Mouse (Mus musculus): ENCODE results near the gene Arhgef19.

The Arhgef19 gene

DNA sequence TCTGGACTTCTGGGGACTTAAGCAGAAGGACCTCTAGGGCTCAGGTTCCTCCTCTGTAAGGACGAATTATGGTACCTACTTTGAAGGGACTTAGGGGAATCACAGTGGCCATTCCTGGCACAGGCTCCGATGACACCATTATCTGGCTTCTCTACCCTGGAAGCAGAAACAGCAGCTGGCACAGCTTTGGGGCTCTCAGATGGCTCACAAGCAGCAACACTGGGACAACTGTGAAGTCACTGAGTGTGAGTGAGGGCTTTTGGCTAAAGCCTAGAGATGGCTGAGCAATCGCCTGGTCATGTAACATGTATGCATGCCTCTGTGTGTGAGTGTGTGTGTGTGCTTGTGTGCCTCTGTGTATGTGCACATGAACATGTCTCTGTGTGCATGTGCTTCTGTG, 2.4 kb upstream of the Arhgef19 start:
- DNase-seq (ENCODE audit: low spot score in 2 of 2), result no peak

DNA sequence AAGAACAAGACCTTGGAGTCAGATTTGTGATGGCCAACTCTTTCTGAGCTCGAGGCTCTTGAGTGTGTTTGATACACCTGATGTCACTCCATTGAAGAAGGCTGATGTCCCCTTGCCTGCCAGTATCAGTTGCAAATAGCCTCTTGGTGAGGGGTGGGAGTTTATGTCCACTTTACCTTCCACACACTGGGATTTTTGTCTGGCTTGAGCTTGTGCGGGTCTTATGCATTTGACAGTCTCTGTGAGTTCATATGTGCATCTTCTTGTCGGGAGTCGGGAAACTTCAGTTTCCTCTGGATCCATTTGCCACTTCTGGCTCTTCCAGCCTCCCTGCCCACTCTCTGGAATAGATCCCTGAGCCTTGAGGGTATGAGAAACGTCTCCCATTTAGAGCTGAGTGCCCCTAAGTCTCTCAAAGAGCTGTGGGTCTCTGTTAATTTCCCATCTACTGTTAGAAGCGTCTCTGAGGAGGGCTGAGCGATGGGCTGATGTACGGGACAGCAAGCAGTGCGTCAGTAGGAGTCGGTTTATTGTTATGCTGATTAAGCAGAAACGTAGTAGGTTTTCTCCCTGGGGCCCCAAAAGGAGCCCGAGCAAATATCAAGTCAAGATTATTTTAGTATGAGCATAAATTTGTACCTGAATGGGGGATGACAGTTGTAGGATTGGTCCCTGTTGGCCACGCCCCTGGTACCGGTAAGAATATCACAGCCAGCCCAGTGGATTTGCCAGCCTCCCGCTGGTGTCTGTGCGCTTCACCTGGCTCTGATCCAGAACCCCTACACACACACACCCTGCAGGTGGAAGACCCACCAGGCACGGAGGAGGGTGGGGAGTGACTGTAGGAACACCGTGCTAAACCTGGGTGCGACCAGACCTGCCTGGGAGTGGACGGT, 559 bp upstream of the Arhgef19 start:
- no peak for DNase-seq (ENCODE audit: low spot score in 2 of 2)

DNA sequence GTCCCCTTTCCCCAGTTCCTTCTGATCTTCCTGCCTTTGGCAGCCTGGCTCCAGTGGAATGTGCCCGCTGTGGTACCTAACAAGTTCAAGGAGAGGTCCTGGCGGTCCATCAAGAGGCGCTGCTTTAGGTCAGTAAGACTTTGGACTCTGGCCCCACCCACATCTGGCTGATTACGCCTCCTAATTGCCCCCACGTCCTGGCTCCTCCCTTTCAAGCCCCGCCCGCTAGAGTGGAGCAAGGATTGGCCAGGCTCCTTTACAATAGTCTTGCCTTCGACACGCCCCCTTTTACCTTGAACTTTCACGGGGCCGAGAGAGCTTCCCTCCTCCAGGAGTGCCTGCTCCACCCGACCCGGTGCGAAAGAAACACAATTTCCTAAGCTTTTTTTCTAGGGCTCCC, 1.3 kb downstream of the Arhgef19 start:
- no peak for DNase-seq (ENCODE audit: low spot score in 2 of 2)

DNA sequence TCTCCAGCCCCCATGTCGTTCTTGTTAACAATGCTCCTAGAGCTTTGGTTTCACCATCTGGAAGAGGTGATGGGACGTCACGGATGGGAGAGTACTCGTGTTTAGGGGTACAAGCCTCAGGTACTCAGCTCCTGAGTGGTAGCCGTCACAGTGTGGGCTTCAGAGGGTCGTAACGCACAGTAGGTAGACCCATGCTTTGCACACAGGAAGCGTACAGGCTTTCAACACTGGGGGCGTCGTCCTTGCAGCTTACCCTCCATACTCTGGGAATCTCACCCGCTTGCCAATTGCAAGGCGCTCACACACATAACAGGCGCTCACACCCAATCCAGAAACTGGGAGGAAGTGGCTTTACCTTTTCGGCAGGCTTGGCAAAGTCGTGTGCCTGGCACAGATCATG, 2.6 kb downstream of the Arhgef19 start:
- no peak for DNase-seq (ENCODE audit: low spot score in 2 of 2)

DNA sequence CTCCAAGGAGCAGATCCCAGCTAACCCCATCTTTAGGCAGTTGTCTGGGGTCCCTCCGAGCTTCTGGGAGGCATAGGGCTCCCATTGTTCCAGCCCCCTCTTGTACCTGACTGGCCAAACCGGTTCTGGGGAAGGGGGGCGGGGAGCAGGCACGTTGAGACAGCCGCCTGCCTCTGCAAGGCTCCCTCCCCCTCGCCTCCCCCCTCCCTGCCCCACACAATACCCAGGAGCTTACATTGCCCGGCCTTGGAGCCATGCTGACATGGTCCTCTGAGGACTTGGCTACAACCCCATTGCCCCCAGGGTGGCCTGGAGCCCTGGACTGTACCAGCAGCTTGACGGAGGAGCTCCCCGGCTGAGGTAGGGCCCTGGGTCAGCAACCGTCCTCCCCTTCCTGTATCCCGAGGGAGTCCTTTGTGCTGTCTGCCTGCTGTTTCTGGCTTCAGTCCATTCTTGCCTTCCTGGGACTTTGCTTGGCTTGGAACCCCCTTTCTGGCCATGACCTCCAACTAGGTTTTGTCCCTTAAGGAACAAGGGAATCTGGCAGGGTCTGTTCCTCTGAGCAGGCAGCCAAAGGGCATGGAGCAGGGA, 3.4 kb downstream of the Arhgef19 start:
- DNase-seq (ENCODE audit: low spot score in 2 of 2), result peak in 1 of 2 experiments; percentile 49

DNA sequence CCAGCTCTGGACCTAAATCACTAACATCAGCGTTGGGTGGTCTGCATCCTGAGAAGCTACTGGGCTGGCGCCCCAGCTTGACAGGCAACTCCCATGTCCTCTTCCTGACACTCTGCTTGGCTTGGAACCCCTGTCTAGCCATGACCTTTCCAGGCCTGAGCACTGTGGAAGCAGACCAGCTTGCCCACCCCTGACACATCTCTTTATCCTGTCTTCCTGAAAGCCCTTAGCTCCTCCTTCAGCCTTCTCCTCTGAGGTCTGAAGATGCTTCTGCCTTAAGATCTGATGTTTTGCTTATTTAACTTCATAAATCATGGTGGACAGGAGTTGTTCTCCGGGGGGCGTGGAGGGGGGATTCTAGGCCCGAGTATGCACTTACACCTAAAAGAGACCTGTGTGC, 4.3 kb downstream of the Arhgef19 start:
- DNase-seq (ENCODE audit: low spot score in 2 of 2), result no peak

DNA sequence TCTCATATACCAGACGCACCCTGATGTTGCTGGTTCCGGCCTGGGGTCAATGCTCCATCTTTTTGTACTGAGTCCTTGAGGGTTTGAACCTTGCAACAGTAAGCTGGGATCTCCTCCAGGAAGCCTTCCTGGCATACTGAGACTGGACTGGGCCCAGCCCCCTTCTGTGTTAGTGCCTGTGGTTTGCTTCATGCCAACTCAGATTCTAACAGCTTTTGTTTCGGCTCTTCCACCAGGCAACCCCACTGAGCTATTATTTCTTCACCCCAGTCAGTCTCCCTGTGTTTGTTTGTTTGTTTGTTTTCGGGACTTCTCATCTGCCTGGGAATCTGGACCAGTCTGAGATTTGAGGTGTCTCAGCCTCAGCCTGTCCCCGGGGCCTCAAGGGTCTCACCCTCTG, 5.1 kb downstream of the Arhgef19 start:
- DNase-seq (ENCODE audit: low spot score in 2 of 2), result no peak

DNA sequence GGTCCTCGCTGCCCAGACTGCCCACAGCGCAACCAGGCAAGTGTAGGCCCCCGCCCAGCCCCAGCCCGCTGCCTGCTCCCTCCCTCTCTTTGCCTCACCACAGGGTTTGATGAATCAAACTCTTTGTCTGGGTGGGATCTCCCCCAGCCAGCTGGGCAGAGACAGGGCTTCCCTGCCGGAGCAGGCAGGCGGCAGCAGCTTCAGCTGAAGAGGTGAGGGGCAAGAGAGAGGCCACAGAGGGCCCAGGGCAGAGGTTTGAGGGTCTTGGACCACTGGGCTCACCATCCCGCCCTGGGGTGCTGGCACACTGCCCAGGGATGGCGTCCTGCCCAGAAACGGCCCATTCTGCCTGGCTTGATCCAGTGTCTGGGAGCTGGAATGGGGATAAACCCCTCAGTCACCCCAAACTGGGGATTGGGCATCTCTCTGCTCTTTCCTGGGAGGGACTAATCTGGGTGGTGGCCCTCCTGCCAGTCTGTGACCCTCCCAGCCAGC, 5.7 kb downstream of the Arhgef19 start:
- no peak for DNase-seq (ENCODE audit: low spot score in 2 of 2)

DNA sequence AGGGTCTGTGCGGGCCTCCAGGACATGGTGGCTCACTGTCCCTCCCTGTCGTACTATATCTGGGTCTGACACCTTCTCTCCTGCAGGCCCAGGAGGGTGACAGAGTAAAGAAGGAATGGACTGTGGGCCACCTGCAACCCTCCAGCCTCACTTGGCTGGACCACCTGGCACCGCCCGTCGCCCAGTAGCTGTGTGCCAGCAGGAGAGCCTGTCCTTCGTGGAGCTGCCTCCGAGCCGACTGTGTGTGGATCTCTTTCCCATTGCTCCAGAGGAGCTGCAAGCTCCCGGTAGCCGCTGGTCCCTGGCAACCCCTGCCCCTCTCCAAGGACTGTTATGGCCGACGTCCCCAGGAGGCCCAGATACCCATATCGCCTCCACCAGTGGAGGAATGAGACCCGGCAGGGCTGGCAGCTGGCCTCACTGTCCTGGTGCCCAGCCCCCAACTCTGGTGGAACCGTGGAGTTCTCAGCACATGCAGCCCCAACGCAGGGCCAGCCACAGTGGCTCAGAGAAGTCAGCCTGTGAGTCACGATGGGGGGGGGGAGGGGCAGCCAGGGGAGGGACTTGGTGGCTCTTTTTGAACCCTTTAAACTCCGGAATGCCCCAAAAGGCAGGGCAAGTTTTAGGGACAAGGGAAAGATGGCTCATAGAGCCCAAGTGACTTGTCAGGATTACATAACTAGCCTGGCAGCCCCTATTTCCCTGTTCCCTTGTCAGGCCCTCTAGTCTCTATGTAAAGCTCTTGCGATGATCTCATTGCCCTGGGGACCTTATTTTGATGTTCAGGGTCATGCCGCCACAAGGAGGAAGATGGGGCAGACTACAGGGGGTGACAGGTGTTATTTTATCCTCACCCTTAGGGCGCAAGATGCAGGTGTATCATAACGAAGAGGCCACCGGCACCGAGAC, 7.0 kb downstream of the Arhgef19 start:
- DNase-seq (ENCODE audit: low spot score in 2 of 2), result peak in 1 of 2 experiments; percentile 52

DNA sequence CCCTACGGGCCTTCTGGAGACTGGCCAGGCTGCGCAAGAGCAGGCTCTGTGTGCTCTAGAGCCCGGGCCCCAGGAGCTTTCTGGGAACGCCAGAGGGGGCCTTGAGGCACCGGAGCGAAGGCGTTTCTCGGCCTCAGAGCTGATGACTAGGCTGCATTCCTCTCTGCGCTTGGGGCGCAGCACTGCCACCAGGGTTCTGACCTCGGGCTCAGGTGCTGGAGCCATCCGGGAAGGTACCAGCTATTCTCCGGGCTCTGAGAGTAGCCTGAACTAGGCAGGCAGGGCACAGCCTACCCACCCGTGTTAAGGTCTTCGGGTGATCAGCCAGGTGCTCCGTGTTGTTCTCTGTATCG, 7.7 kb downstream of the Arhgef19 start:
- DNase-seq (ENCODE audit: low spot score in 2 of 2), result no peak

DNA sequence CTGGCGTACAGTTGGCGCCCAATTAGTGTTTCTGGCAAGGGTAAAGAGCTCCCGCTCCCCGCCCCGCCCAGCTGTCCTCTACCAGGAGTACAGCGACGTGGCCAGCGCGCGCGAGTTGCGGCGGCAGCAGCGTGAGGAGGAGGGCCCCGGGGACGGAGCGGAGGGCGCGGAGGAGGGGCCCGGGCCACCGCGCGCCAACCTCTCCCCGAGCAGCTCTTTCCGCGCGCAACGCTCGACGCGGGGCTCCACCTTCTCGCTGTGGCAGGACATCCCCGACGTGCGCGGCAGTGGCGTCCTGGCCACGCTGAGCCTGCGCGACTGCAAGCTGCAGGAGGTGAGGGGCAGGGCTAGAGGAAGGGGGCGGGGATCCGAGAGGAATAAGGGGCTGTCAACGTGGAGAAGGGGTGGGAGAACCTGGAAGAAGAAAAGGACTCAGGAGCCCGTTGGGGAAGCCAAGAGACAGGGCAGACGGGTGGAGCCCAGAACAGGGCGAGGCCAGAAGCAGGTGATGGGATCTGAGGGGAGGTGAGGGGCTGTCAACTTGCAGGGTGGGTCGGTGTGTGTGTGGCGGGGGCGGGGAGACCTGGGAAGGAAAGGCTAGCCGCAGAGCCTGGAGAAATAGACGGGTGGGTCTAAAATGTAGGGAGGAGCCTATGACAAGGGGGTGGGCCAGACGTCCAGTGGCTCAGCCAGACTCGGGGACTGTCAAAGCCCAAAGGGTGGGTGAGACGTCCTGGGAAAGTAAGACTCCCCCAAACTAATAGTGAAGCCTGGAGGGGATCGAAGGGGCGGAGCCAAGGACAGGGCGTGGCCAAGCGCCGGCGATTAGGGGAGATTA, 8.7 kb downstream of the Arhgef19 start:
- no peak for DNase-seq (ENCODE audit: low spot score in 2 of 2)

DNA sequence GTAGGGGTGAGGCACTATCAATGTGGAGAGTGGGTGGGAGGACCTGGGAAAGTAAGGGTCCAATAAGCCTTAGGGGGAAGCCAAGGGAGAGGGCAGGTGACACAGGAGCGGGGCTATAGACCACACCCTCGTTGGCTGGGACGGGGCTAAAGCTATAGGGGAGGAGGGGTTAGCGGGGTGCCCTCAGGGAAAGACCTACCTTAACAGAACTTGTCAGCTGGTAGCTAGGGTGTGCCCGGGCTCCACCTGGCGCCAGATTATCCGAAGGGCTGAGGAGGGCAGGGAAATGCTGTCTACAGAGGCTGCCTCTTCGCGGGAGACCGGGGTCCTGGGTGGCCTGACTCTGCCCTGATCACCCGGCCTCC, 9.3 kb downstream of the Arhgef19 start:
- no peak for DNase-seq (ENCODE audit: low spot score in 2 of 2)

DNA sequence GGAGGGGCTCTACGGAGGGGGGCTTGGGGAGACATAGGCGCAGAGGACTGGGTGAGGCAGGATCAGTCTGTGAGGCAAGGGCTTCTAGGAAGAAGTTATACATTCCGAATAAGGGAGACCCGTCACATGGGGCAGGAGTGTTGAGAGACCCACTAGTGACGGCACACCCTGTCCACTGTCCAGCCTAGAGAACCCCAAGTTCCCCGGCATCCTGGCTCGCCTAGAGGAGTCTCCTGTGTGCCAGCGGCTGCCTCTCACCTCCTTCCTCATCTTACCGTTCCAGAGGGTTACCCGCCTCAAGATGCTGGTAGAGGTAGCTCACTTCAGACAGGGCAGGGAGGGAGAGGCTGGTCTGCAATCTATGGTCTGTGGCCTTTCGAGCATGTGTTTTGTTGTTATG, 10.1 kb downstream of the Arhgef19 start:
- no peak for DNase-seq (ENCODE audit: low spot score in 2 of 2)

DNA sequence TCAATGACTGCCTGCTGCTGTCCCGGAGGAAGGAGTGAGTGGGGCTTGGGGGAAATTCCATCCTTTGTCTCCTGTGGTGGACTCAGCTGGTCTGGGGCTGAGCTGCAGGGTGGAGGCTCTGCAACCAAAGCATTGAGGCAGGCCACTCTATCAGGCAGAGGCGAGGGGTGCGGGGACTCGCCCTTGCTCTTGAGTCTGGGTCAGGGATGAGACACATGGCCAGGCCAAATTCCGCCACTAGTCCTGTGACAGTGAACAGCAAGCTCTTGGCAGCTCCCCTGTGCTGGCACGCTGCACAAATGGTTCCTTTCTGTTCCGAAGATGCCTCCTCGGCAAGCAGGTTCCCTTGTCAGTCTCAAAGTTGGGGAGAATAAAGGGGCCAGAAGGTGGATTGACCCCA, 11.8 kb downstream of the Arhgef19 start:
- peak in 1 of 2 experiments; percentile 73 for DNase-seq (ENCODE audit: low spot score in 2 of 2)

DNA sequence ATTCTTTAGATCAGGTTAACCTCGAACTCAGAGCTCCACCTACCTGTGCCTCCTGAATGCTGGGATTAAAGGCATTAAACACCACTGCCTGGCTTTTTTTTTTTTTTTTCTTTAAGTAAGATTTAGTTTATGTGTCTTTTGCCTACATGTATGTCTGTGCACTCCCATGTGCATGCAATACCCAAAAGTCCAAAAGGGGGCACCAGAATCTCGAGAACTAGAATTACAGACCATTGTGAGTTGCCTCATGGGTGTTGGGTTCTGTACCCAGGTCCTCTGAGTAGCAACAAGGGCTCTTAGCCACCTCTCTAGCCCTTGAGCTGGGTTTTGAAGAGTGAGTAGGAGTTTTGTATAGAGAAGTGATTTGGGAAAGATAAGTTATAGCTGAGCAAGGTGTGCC, 13.3 kb downstream of the Arhgef19 start:
- DNase-seq (ENCODE audit: low spot score in 2 of 2), result no peak

DNA sequence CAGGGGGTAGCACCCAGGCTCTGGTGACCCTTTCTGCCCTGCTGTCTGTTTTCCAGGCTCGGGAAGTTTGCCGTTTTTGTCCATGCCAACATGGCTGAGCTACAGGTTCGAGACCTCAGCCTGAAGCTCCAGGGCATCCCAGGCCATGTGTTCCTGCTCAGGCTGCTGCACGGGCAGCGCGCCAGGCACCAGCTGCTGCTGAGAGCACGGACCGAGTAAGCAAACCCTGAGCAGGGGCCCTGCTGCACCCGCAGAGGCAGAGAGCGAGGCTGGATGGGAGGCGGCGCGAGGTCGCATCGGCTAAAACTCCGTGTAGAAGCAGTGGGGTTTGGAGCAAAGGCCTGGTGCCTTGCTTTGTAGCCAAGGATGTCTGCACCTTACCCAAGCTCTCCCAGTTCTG, 14.9 kb downstream of the Arhgef19 start:
- peak in 1 of 2 experiments; percentile 63 for DNase-seq (ENCODE audit: low spot score in 2 of 2)

DNA sequence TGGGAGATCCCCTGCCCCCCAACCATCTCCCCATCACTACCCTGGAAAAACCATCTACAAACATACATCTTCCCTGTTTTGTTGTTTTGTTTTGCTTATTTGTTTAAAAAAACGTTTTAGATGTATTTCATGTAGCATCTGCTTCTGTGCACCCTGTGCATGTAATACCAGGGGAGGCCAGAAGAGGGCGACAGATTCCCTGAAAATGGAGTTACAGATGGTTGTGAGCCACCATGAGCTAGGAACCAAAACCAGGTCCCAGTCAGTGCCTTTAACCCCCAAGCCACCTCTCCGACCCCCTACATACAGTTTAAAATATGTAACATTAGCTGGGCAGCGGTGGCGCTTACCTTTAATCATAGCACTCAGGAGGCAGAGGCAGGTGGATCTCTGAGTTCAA, 18.1 kb downstream of the Arhgef19 start:
- no peak for DNase-seq (ENCODE audit: low spot score in 2 of 2)

DNA sequence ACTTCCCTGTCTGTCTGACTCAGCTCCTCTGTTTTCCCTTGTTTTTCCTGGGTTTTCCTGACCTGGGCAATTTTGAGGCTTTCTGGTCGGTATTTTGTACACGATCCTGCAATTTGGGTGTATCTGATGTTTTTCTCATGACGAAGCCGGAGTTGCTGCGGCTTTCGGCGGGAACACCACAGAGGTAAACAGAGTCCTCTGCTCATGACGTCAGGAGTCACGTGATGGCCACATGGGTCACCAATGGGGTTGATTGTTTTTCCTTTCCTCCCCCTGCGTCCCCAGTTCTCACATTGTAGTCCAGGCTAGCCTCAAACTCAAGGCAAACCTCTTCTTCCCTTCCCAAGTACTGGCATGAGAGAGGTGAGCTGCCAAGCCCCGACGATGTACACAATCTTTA, 20.1 kb downstream of the Arhgef19 start:
- DNase-seq (ENCODE audit: low spot score in 2 of 2), result no peak

DNA sequence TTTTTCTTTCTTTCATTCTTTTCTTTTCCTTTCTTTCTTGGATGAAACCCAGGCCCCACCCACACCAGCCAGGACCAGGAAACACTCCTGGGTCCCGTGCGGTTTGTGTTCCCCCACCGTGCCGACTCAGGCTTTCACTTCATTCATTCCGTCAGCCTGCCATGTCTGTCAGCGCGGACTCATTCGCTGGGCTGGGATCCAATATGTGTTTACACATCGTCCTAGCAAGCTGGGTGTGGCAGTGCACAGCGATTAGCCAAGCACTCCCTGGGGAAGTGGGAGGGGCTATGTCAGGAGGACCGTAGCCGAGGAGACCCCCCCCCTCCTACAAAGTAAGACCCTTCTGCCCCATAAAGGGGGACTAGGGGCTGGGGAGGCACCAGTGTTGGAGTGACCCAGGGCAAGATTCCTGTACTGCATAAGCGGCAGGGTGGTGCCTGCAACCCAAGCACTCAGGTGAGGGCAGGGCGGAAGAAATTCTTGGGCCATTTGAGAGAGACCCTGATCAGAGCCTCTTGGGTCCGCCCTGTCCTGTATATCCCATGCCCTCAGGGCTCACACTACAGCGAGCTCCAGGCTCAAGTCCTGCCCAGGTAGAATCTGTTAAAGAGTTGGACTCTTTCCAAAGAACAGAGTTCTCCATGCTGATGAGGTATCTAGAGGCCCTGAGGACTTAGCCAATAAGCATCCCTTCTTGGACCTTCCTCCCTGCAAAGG, 20.9 kb downstream of the Arhgef19 start:
- peak in 1 of 2 experiments; percentile 63 for DNase-seq (ENCODE audit: low spot score in 2 of 2)

DNA sequence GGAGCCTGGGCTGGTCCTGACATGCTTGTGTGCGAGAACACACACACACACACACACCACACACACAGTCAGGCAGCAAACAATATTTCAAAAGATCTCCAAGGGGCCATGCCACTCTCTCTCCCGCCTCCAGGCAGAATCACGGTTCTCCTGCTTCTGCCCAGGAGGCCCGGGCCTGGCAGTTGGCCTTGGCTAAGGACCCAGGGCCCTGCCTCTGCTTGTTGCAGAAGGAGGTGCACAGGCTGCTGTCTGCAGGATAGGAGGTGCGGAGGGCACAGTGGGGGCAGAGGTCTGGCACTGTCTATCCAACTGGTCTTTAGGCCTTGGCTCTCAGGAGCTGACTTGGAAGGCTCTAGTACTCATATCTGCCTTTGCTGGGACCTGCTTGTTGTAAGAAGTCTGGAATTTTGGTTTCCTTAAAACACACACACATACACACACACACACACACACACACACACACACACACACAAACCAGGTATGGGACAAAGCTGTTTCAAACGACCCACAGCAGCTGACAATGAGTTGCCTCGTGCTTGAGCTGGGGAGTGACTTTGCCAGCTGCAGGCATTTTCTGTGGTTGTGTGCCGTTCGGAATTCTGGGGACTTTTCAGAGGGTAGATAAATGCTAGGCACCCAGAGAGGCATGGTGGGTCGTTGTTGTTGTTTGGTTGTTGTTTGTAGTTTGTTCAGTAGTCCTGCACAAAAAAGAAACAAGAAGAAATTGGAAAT, 23.8 kb downstream of the Arhgef19 start:
- no peak for DNase-seq (ENCODE audit: low spot score in 2 of 2)
